Mouse (Mus musculus): ENCODE results near the gene Ifitm5.

DNA sequence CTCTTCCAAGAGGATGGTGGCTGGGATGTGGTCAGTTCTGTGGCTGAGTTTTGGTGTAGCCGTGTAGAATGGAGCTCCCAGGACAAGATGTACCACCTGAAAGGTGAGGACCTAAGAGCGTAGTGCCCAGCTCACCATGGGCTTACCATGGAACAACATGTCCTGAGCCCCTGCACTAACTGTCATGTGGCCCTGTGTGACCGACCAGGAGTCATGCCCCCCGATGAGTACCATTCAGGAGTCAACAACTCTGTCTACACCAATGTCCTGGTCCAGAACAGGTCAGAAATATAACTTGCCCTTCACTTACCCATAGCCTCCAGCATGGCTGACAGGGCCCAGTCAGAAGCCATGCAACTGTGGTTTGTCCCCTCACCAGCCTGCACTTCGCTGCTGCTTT is 4.8 kb downstream of the Ifitm5 start:
- TF ChIP-seq CTCF (IDR thresholded peaks at IDR 0.05) = no peak
- no peak for TF ChIP-seq EP300 (IDR thresholded peaks at IDR 0.05)

Measured in lung, postnatal 0 days (tissue).